Mouse (Mus musculus) naive thymus-derived CD4-positive, alpha-beta T cell, adult 2 months (primary cell): ENCODE results near the gene Hltf.
"Not testable (repeated sequence)": the region's sequence is repeated elsewhere in the genome, so short reads cannot be mapped to it uniquely, and the experiment has no call there.

ENCODE experiments used
- DNase-seq: peaks from one replicate; pipeline ENCODE4 v3.0.0-alpha.2; 2011; ENCODE audit warnings: low read depth

Hltf gene

GRCm38 (mm10) chr3:20057306-20058196, at the start of gene Hltf:
Hltf (plus strand) TSS chr3:20057811.
- DNase-seq = peak; percentile 97

- no peak for DNase-seq
These were observed 47.1 kb upstream of the Hltf start for GRCm38 (mm10) chr3:20010464-20010863.

- not testable (repeated sequence) for DNase-seq
These were observed 46.7 kb upstream of the Hltf start for GRCm38 (mm10) chr3:20010905-20011304.

- DNase-seq = no peak
These were observed 43.2 kb upstream of the Hltf start for GRCm38 (mm10) chr3:20014454-20014853.

GRCm38 (mm10) chr3:20018076-20018475, 39.5 kb upstream of the Hltf start:
- no peak for DNase-seq

GRCm38 (mm10) chr3:20023832-20024231, 33.8 kb upstream of the Hltf start:
- DNase-seq = no peak

GRCm38 (mm10) chr3:20026481-20026880, 31.1 kb upstream of the Hltf start:
- no peak for DNase-seq

- no peak for DNase-seq
These were observed 30.5 kb upstream of the Hltf start for GRCm38 (mm10) chr3:20026996-20027689.

- no peak for DNase-seq
These were observed 29.8 kb upstream of the Hltf start for GRCm38 (mm10) chr3:20027788-20028187.

GRCm38 (mm10) chr3:20028640-20029039, 29.0 kb upstream of the Hltf start:
- DNase-seq = no peak

- DNase-seq = no peak
These were observed 26.8 kb upstream of the Hltf start for GRCm38 (mm10) chr3:20030807-20031206.

- DNase-seq = peak; percentile 10
These were observed 23.6 kb upstream of the Hltf start for GRCm38 (mm10) chr3:20033761-20034718.

GRCm38 (mm10) chr3:20034719-20035404, 22.7 kb upstream of the Hltf start, which contains the start of gene Hps3:
Hps3 (minus strand) TSS chr3:20035315.
- DNase-seq = peak; percentile 91

- DNase-seq = no peak
These were observed 21.5 kb upstream of the Hltf start for GRCm38 (mm10) chr3:20036069-20036468.

- not testable (repeated sequence) for DNase-seq
These were observed 16.1 kb upstream of the Hltf start for GRCm38 (mm10) chr3:20041461-20041860.

- DNase-seq = not testable (repeated sequence)
These were observed 12.9 kb upstream of the Hltf start for GRCm38 (mm10) chr3:20044736-20045135.

GRCm38 (mm10) chr3:20058197-20058541, 558 bp downstream of the Hltf start:
- no peak for DNase-seq

GRCm38 (mm10) chr3:20076145-20077053, 18.8 kb downstream of the Hltf start:
- DNase-seq = peak; percentile 8

GRCm38 (mm10) chr3:20082161-20082560, 24.6 kb downstream of the Hltf start:
- DNase-seq = no peak

GRCm38 (mm10) chr3:20103830-20104229, 46.2 kb downstream of the Hltf start:
- no peak for DNase-seq
